Mouse (Mus musculus): ENCODE measurements around the gene Retnlb. TPM values are rescaled to one million over a fixed set of nuclear protein-coding genes. Genes with fewer than 3 reads are reported as not detected.
"Not testable (repeated sequence)": the region's sequence is repeated elsewhere in the genome, so short reads cannot be mapped to it uniquely, and the experiment has no call there.

Retnlb gene
- polyA plus RNA-seq, 1 experiment, result not detected

- 85% methylated on average over 4 of the region's 4 CpGs for WGBS
Measured at GRCm38 (mm10) chr16:48829060-48829459, 12.4 kb downstream of the Retnlb start.

GRCm38 (mm10) chr16:48832055-48832454 is 15.4 kb downstream of the Retnlb start:
- no peak for DNase-seq
- no peaks in the 10 kb centered on the region for H3K27me3 ChIP-seq (ENCODE audit: control insufficient read depth, insufficient read depth, low read length)
- H3K4me3 ChIP-seq (replicated peaks; ENCODE audit: insufficient read depth, low read depth, low read length), result no peak overlapping the region
- no peak overlapping the region for H3K27ac ChIP-seq (ENCODE audit: insufficient read depth, low read length)
- TF ChIP-seq CTCF (IDR thresholded peaks at IDR 0.05; ENCODE audit: borderline replicate concordance, insufficient read depth, low read depth, low read length), result no peak
- WGBS, result 90% methylated on average over 8 of the region's 8 CpGs
- H3K4me1 ChIP-seq (ENCODE audit: control insufficient read depth, insufficient read depth, low read length), result no peaks in the 10 kb centered on the region

More at GRCm38 (mm10) chr16:48829060-48829459, 12.4 kb downstream of the Retnlb start:
- DNase-seq, result no peak
- no peaks in the 10 kb centered on the region for H3K4me1 ChIP-seq (ENCODE audit: control insufficient read depth, insufficient read depth, low read length)
- H3K27me3 ChIP-seq (ENCODE audit: control insufficient read depth, insufficient read depth, low read length), result no peaks in the 10 kb centered on the region
- H3K4me3 ChIP-seq (replicated peaks; ENCODE audit: insufficient read depth, low read depth, low read length), result no peak overlapping the region
- H3K27ac ChIP-seq (ENCODE audit: insufficient read depth, low read length), result no peak overlapping the region
- TF ChIP-seq POLR2A (IDR thresholded peaks at IDR 0.05; ENCODE audit: borderline replicate concordance, insufficient read depth, low read length), result no peak
- no peak for TF ChIP-seq CTCF (IDR thresholded peaks at IDR 0.05; ENCODE audit: borderline replicate concordance, insufficient read depth, low read depth, low read length)

GRCm38 (mm10) chr16:48833626-48834025 is 17.0 kb downstream of the Retnlb start:
- H3K4me1 ChIP-seq (ENCODE audit: control insufficient read depth, insufficient read depth, low read length); H3K27me3 ChIP-seq (ENCODE audit: control insufficient read depth, insufficient read depth, low read length); DNase-seq; H3K27ac ChIP-seq (ENCODE audit: insufficient read depth, low read length); H3K4me3 ChIP-seq (replicated peaks; ENCODE audit: insufficient read depth, low read depth, low read length): not testable (repeated sequence)
- WGBS, result 16% methylated on average over 1 of the region's 1 CpGs

GRCm38 (mm10) chr16:48842266-48842665 is 25.6 kb downstream of the Retnlb start, which contains the start of gene Retnla:
Retnla (plus strand) TSS chr16:48842551.
- no peaks in the 10 kb centered on the region for H3K4me1 ChIP-seq (ENCODE audit: control insufficient read depth, insufficient read depth, low read length)
- DNase-seq, result no peak
- no peak within 1 kb of the TSS for H3K27ac ChIP-seq (ENCODE audit: insufficient read depth, low read length)
- 84% methylated on average over 3 of the region's 3 CpGs for WGBS
- TF ChIP-seq POLR2A (IDR thresholded peaks at IDR 0.05; ENCODE audit: borderline replicate concordance, insufficient read depth, low read length), result no peak
- no peak for TF ChIP-seq CTCF (IDR thresholded peaks at IDR 0.05; ENCODE audit: borderline replicate concordance, insufficient read depth, low read depth, low read length)
- no peak within 1 kb of the TSS for H3K4me3 ChIP-seq (replicated peaks; ENCODE audit: insufficient read depth, low read depth, low read length)
- H3K27me3 ChIP-seq (ENCODE audit: control insufficient read depth, insufficient read depth, low read length), result no peaks in the 10 kb centered on the region

GRCm38 (mm10) chr16:48843671-48844386 is 27.2 kb downstream of the Retnlb start:
- DNase-seq, result no peak
- Histone ChIP-seq H3K4me1 (ENCODE audit: control insufficient read depth, insufficient read depth, low read length) (no peaks in the 10 kb centered on the region), H3K4me3 (replicated peaks; ENCODE audit: insufficient read depth, low read depth, low read length) (no peak overlapping the region), H3K27me3 (ENCODE audit: control insufficient read depth, insufficient read depth, low read length) (no peaks in the 10 kb centered on the region), H3K27ac (ENCODE audit: insufficient read depth, low read length) (no peak overlapping the region)
- TF ChIP-seq POLR2A (IDR thresholded peaks at IDR 0.05; ENCODE audit: borderline replicate concordance, insufficient read depth, low read length), result no peak
- TF ChIP-seq CTCF (IDR thresholded peaks at IDR 0.05; ENCODE audit: borderline replicate concordance, insufficient read depth, low read depth, low read length), result no peak
- 95% methylated on average over 4 of the region's 4 CpGs for WGBS

- not testable (repeated sequence) for DNase-seq; H3K27me3 ChIP-seq (ENCODE audit: control insufficient read depth, insufficient read depth, low read length); H3K4me1 ChIP-seq (ENCODE audit: control insufficient read depth, insufficient read depth, low read length); H3K27ac ChIP-seq (ENCODE audit: insufficient read depth, low read length); H3K4me3 ChIP-seq (replicated peaks; ENCODE audit: insufficient read depth, low read depth, low read length)
- WGBS, result 91% methylated on average over 1 of the region's 1 CpGs
Measured at GRCm38 (mm10) chr16:48865004-48865403, 48.3 kb downstream of the Retnlb start.

GRCm38 (mm10) chr16:48867690-48868089 is 51.0 kb downstream of the Retnlb start:
- 45% methylated on average over 2 of the region's 2 CpGs for WGBS
- H3K4me3 ChIP-seq (replicated peaks; ENCODE audit: insufficient read depth, low read depth, low read length), result no peak overlapping the region
- no peak for TF ChIP-seq POLR2A (IDR thresholded peaks at IDR 0.05; ENCODE audit: borderline replicate concordance, insufficient read depth, low read length)
- TF ChIP-seq CTCF (IDR thresholded peaks at IDR 0.05; ENCODE audit: borderline replicate concordance, insufficient read depth, low read depth, low read length), result no peak
- H3K27ac ChIP-seq (ENCODE audit: insufficient read depth, low read length), result no peak overlapping the region
- no peak for DNase-seq
- H3K4me1 ChIP-seq (ENCODE audit: control insufficient read depth, insufficient read depth, low read length), result no peaks in the 10 kb centered on the region
- no peaks in the 10 kb centered on the region for H3K27me3 ChIP-seq (ENCODE audit: control insufficient read depth, insufficient read depth, low read length)

Other genes starting within 250 kb of the Retnlb start
- 0.03 TPM in 1 of 2 replicates, not detected in the other for gene Trat1, start 44.8 kb upstream of the Retnlb start, polyA plus RNA-seq (2012; rRNA removed)
- 0.22 TPM in 1 of 2 replicates, not detected in the other for gene Retnla, start 25.7 kb downstream of the Retnlb start, polyA plus RNA-seq (2012; rRNA removed)
- gene Retnlg, start 55.8 kb downstream of the Retnlb start, polyA plus RNA-seq (2012; rRNA removed), result 0.29 and 1.00 TPM in 2 replicates
- gene Dzip3, start 177.3 kb downstream of the Retnlb start, polyA plus RNA-seq (2012; rRNA removed), result 67.2 and 76.2 TPM in 2 replicates
- gene Cip2a, start 177.3 kb downstream of the Retnlb start, polyA plus RNA-seq (2012; rRNA removed), result 1.4 and 1.9 TPM in 2 replicates
- gene Myh15, start 240.6 kb downstream of the Retnlb start, polyA plus RNA-seq (2012; rRNA removed), result 0.21 and 0.31 TPM in 2 replicates

Data from cerebellum, adult 2 months (tissue).